Mouse (Mus musculus) gastrocnemius, postnatal 14 days (tissue): Measurements from ENCODE around the gene Krt24. TPM values are rescaled to one million over a fixed set of nuclear protein-coding genes. Genes with fewer than 3 reads are reported as not detected.
"Not testable (repeated sequence)": the region's sequence is repeated elsewhere in the genome, so short reads cannot be mapped to it uniquely, and the experiment has no call there.

ENCODE experiments used
- DNase-seq: peaks from one replicate; pipeline ENCODE4 v3.0.0; 2021; ENCODE audit warnings: mixed read lengths
- intact Hi-C: fragments of 180-260 bp; cut with DNase I; formaldehyde crosslinking; loops from one replicate; pipeline ENCODE4 v1.15.1; 2025; ENCODE audit warnings: low total_unique reads
- total RNA-seq, 2 experiments: library from RNA; stranded (reverse); gene quantifications; 2 replicates each; pipeline ENCODE4 v1.2.3; 2021

Krt24 gene
- total RNA-seq, 2 experiments from 2014 or later: not detected

DNA sequence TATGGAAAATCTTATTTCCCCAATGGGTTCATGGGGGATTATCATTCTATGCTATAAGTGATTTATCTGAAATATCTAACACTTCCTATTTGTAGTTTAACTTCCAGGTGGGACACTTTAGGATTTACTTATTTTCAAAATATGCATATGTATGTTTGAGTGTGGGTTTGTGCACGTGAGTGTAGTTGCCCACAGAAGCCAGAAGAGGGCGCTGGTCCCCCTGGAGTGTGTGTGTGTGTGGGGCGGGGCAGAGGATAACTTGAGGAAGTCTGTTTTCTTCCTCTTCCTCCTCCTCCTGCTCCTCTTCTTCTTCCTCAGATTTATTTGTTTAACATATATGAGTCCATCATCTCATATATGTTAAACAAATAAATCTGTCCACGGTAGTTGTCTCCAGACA lies 28.8 kb downstream of the Krt24 start:
- DNase-seq: no peak
- intact Hi-C loops: no loop called here

DNA sequence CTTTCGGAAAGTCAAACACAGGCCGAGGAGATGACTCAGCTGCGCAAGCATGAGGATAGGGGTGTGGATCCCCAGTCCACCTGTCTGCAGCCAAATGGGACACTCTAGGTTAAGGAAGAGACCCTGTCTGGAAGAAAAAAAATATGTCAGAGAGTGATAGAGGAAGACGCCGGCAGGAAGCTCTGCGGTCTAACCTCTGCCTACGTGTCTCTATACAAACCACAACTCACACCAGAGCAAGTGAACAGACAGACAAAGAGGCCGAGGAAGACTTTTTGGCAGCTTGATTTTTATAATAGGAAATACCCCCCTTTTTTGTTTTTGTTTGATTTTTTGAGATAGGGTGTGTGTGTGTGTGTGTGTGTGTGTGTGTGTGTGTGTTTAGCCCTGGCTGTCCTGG lies 29.7 kb downstream of the Krt24 start:
- intact Hi-C loops: no loop called here

DNA sequence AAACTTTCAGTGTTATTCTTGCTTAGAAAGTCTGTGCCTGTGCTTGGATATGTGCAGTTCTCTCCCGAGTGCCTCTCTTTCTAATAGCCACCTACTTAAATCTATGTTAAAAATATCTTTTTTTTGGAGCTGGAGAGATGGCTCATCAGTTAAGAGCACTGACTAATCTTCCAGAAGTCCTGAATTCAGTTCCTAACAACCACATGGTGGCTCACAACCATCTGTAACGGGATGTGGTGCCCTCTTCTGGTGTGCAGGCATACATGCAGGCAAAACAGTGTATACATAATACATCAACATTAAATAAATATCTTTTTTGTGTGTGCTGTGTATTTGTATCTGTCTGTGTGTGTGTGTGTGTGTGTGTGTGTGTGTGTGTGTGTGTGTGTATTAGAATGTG lies 31.2 kb downstream of the Krt24 start:
- intact Hi-C loops: no loop called here
- no peak for DNase-seq

More for the DNA sequence above, 29.7 kb downstream of the Krt24 start:
- no peak for DNase-seq

DNA sequence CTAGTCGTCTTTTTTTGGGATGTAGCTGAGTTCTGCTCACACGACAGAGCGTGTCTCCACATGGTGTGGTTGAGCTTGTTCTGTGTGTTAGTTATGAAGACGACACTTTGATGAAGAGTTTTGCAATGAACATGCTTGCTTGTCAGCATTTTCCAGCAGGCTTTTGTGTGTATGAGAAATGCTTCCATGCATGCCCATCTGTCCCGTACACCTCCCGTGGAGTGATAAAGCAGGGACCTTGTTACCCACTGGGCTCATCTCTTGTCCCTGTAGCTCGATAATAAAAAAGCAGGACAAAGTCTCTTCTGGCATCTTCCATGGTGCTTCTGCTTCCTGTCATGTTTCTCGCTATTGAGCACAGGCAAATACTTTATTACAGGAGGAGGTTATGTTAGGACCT lies 32.4 kb downstream of the Krt24 start:
- intact Hi-C loops: no loop called here
- DNase-seq: no peak

DNA sequence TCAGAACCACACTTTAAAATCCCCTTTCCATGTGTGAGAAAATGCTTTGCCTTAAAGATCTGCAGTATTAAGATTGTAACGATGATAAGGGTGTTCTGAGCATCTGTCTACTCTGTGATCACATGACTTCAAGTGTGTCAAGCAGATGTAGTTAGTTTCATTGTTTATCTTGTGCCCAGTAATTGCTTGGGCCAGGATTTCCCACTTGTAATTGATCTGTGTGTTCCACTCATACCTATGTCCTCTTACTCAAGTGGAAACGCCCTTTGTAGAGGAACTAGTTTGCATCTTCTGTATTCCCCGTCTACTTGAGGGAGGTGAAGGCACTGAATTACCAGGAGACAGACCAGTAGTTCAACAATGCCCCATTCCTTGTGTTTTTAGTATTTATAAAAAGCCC lies 34.4 kb downstream of the Krt24 start:
- DNase-seq: no peak
- intact Hi-C loops: no loop called here

DNA sequence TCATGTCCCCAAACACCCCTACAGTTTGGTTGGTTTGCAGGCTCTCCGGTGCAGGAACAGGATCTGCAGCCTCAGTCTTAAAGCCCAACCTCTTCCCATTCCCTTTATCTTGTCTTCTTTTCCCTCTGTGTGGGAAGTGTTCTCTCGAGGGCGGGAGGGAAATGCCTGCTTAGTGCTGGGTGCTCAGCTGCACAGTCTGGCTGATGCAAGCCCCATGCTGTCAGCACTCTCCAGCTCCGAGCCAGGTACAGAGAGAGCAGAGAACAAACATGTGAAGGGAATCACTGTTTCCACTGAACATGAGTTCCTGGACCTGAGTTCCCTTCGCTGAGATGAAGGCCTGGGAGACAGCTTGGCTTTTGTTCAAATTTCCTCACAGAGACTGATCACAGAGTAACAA lies 34.8 kb downstream of the Krt24 start:
- no peak for DNase-seq
- intact Hi-C loops: no loop called here

DNA sequence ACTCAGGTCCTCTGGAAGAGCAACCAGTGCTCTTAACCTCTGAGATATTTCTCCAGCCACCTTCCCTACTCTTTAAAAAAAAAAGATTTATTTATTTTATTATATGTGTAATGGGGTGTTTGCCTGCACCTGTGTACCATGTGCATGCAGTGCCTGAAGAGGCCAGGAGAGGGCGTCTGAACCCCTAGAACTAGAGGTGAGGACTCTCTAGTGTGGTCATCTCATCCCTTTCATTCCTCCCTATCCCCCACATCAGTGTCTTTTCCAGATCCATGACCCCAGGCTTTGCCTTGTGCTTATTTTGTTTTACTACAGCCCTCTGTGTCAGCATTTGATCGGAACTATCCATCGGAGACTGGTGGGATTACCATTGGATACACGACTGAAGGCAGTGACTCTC lies 35.9 kb downstream of the Krt24 start:
- intact Hi-C loops: no loop called here

DNA sequence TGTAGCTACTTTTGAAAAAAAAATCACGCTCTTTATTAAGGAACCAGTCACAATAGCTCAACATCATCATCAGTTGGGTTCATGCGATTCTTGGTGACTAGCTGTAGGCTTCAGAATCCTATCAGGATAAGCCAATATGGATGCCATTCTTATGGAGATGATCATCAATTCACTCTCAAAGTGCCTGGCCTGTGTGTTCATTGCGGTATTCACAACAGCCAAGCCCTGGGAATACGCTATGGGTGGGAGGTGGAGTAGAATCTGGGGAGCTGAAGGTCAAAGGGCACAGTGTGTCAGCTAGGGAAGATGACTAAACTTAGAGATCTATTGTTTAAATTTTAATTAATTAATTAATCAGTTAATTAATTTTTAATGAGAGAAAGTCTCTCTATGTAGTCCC lies 37.1 kb downstream of the Krt24 start:
- intact Hi-C loops: no loop called here
- no peak for DNase-seq

More for the DNA sequence above, 35.9 kb downstream of the Krt24 start:
- DNase-seq: no peak

DNA sequence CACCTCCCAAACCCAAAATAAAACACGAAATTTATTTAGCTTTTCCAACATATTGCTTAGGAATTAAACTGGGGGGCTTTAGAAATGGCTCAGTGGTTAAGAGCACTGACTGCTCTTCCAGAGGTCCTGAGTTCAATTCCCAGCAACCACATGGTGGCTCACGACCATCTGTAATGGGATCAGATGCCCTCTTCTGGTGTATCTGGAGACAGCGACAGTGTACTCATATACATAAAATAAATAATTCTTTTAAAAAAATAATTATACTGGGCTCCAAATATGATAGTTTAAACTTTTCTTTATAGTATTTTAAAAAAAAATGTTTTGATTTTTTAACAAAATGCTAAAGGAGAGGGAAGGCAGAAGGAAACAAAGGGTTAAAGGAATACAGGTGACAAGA lies 40.5 kb downstream of the Krt24 start:
- intact Hi-C loops: not testable (repeated sequence)

DNA sequence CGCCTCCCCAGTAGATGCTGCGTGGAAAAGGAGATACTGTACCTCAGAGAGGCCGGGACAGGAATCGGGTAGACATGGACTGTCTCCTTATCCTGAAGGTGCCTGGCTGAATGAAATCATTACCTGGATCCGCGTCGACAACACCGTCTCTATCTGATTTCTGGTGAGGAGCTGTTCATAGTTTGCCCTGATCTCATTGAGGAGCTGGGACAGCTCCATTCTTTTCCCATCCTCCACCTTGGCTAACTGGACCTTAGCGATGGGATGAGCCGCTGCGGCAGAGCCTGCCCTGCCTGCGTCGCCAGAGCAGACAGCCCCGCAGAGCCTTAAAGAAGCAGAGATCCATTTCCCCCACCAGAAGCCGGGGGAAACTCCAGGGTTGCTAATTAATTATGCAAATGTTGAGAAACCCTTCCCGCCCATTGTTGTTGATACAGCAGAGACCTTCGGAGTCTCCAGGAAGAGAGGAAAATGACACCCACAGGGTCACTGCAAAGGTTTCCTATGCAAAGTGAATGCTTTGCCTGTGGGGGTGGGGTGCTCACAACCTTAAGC lies 41.2 kb downstream of the Krt24 start, which contains the start of gene Krt222:
TSS of gene Krt222 (minus strand) at position 266 of the 555 bp plus-strand sequence.
- peak; percentile 20 for DNase-seq
- intact Hi-C loops: no loop called here

More for the DNA sequence above, 40.5 kb downstream of the Krt24 start:
- not testable (repeated sequence) for DNase-seq

DNA sequence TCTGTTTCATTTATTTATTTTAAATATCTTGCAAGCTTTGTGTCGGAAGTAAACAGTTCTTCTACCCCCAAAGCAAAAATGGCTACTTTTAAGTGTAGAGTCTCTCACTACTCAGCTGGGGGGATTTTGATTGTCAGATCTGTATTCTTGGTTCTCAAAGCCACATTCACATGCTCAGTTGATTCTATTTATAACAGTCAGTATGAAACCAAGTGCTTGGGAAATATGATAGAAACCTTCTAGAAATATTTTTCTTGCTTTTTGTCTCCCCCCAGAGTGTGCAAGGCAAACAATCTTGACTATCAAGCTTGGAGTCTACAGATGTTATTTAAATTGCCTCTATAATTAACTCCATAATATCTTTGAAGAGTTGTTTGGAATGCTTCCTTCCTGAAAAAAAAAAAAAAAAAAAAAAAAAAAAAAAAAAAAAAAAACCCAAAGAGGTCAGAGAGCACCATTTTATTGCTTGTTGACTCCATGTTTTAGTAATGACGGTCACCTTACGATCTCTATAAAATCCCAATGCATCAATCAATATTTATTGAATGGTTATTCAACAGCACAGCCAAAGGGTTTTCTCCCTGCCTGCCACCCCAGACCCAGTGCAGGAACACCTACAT lies 41.8 kb downstream of the Krt24 start:
- no peak for DNase-seq
- intact Hi-C loops: no loop called here

DNA sequence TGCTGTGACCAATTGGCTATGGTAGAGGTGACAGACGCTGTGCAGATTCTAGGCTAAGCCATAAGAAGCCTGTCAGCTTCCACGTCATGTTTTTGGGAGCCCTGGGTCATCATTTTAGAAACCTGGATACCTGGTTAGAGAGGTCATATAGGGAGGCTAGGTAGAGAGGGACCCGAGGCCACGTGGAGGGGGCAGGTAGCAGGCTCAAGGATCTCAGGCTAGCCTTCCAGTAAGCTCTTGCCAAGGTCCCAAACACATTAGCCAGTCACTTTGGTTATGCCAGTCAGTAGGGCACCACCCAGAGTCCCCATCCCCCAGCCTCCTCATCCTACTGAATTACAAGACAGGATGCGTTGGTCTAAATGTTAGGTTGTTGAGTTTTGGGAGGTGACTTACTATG lies 43.0 kb downstream of the Krt24 start:
- no peak for DNase-seq
- intact Hi-C loops: no loop called here

DNA sequence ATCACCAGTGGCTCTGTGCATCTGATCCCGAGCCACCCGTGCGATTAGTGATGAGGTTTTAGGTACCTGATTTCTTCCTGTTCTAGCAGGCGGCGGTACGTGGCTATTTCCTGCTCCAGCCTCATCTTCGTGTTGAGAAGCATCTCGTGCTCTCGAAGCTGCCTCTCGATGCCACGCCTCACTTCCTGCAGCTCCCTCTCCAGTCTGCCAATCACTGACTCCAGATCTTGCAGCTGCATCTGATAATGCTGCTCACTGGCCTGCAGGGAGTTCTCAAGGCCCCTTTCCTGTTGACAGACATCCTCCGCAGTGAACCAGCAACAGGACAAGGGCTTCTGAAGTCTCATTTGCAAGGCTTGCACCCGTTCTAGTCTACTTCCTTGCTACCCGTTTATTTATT lies 46.6 kb downstream of the Krt24 start:
- no peak for DNase-seq
- intact Hi-C loops: no loop called here

DNA sequence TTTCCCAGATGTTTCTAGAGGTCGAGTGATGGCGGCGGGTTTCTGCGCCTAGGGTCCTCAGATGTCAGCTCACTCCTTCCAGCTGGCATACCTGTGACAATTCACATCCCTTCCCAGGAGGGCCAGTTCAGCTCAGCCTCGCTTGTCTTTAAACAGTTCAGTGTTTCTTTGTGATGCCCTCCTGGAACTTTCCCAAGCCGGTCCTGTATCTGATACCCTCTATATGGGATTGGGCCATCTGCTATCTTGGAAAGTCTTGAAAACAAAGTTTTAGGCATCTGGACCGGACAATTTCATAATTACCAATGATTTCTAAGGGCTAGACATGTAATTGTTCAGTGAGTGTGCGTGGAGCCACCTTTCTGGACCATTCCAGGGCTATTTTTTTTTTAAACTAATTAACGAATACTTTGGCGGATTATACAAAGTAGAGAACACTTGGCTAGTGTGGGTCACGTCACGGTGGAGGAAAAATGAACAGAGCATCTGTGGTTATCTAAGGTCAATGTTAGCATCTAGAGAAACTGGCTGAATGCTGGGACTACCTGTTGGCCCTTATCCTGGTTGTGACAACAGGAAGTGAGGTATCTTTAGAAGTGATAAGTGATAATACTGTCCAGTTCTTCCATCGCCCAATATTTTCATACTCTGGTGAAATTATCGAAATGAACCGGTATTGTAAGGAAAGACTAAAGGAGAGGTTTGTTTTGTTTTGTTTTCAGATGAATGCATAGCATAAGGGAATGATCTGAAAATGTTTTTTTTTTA lies 53.8 kb downstream of the Krt24 start:
- DNase-seq: no peak
- intact Hi-C loops: no loop called here

DNA sequence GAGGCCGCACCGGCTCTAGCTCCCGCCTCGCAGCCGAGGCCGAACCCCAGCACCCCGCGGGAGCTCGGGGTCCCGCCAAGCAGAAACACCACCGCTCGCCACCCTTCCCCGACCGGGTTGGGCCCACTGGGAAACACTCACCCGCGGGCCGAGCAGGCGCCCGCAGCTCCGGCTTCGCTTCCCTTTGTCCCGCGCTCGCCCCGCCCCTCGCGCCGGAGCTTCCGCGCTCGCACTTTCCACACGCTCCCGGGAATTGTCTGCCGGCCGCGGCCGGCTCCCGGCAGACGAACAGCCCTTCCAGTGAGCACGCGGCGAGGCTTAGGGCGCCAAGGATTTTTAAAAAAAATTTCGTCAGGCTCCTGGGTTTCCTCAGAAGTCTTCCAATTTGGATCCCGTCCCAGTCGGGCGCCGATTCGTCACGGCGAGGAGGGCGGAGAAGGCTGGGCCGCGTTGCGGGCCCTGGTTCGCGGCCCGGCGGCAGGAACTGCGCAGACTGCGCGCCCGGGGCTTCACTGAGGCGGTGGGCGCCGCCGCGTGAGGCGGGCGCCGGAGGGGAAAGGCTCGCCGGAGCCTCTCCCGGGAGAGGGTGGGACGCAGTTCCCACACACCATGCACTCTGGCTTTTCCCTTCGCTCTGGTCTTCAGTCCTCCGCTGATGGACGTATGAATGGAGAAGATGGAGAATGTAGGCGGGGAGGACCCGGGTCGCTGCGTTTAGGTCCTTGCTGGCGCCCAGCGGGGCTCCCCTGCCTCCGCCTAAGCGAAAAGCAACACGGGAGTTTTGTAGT lies 54.6 kb downstream of the Krt24 start, which contains the start of gene Smarce1:
TSS of gene Smarce1 (minus strand) at position 757 of the 788 bp plus-strand sequence.
- intact Hi-C loops: no loop called here
- DNase-seq: peak; percentile 79

Other genes with a start within 250 kb of the Krt24 start
- 100 to 1,000 TPM in 1 of 2 experiments, 10 to 100 TPM in 1; 76.9 to 104 TPM for gene Igfbp4, start 244.0 kb downstream of the Krt24 start, total RNA-seq
- under 1 TPM in 1 of 2 experiments, not detected in 1; 0.10 TPM for gene Tns4, start 196.0 kb downstream of the Krt24 start, total RNA-seq
- gene Ccr7, start 130.2 kb downstream of the Krt24 start, total RNA-seq: under 1 TPM; 0.10 to 0.11 TPM
- 10 to 100 TPM; 35.8 to 45.7 TPM for gene Smarce1, start 54.2 kb downstream of the Krt24 start, total RNA-seq
- 10 to 100 TPM in 1 of 2 experiments, 1 to 10 TPM in 1; 8.9 to 11.4 TPM for gene Krt222, start 41.2 kb downstream of the Krt24 start, total RNA-seq
- gene Krt25, start 37.7 kb upstream of the Krt24 start, total RNA-seq: not detected
- gene Krt26, start 52.7 kb upstream of the Krt24 start, total RNA-seq: not detected
- gene Krt27, start 65.8 kb upstream of the Krt24 start, total RNA-seq: not detected
- not detected for gene Krt28, start 89.6 kb upstream of the Krt24 start, total RNA-seq
- 1 to 10 TPM; 4.5 to 5.7 TPM for gene Krt10, start 104.1 kb upstream of the Krt24 start, total RNA-seq
- gene Krt12, start 137.0 kb upstream of the Krt24 start, total RNA-seq: not detected
- under 1 TPM; 0.27 TPM for gene Krt20, start 152.9 kb upstream of the Krt24 start, total RNA-seq
- gene Krt23, start 207.9 kb upstream of the Krt24 start, total RNA-seq: not detected
- gene Krt39, start 236.1 kb upstream of the Krt24 start, total RNA-seq: not detected